Mouse (Mus musculus) layer of hippocampus, adult 9-10 months (tissue): ENCODE data around the gene Cyfip2.

Experiments used
- DNase-seq: peaks from one replicate; pipeline ENCODE4 v3.0.0; 2022; ENCODE audit warnings: low spot score

Cyfip2 gene

GRCm38 (mm10) chr11:46276778-46277177 lies 35.9 kb downstream of the Cyfip2 start:
- no peak for DNase-seq

GRCm38 (mm10) chr11:46276168-46276567 lies 36.5 kb downstream of the Cyfip2 start:
- DNase-seq = no peak

GRCm38 (mm10) chr11:46275302-46275701 lies 37.4 kb downstream of the Cyfip2 start:
- peak; percentile 73 for DNase-seq

- no peak for DNase-seq
These were observed 38.7 kb downstream of the Cyfip2 start for GRCm38 (mm10) chr11:46273969-46274368.

GRCm38 (mm10) chr11:46272058-46272681 lies 40.5 kb downstream of the Cyfip2 start:
- no peak for DNase-seq

- DNase-seq = no peak
These were observed 42.8 kb downstream of the Cyfip2 start for GRCm38 (mm10) chr11:46269893-46270292.

- no peak for DNase-seq
These were observed 43.3 kb downstream of the Cyfip2 start for GRCm38 (mm10) chr11:46269391-46269790.

- peak; percentile 45 for DNase-seq
These were observed 43.7 kb downstream of the Cyfip2 start for GRCm38 (mm10) chr11:46268991-46269390.

- no peak for DNase-seq
These were observed 47.5 kb downstream of the Cyfip2 start for GRCm38 (mm10) chr11:46265031-46265786.

- no peak for DNase-seq
These were observed 48.1 kb downstream of the Cyfip2 start for GRCm38 (mm10) chr11:46264584-46264983.

GRCm38 (mm10) chr11:46263291-46263690 lies 49.4 kb downstream of the Cyfip2 start:
- DNase-seq = no peak

GRCm38 (mm10) chr11:46262854-46263253 lies 49.8 kb downstream of the Cyfip2 start:
- no peak for DNase-seq

GRCm38 (mm10) chr11:46258749-46259148 lies 53.9 kb downstream of the Cyfip2 start:
- no peak for DNase-seq

- DNase-seq = no peak
These were observed 54.5 kb downstream of the Cyfip2 start for GRCm38 (mm10) chr11:46258207-46258606.

- no peak for DNase-seq
These were observed 57.4 kb downstream of the Cyfip2 start for GRCm38 (mm10) chr11:46255291-46255690.

- no peak for DNase-seq
These were observed 60.7 kb downstream of the Cyfip2 start for GRCm38 (mm10) chr11:46251994-46252393.

- DNase-seq = no peak
These were observed 64.3 kb downstream of the Cyfip2 start for GRCm38 (mm10) chr11:46248352-46248751.

- DNase-seq = no peak
These were observed 66.3 kb downstream of the Cyfip2 start for GRCm38 (mm10) chr11:46246393-46246792.

GRCm38 (mm10) chr11:46245926-46246325 lies 66.7 kb downstream of the Cyfip2 start:
- DNase-seq = no peak

GRCm38 (mm10) chr11:46244731-46245604 lies 67.7 kb downstream of the Cyfip2 start:
- no peak for DNase-seq

- DNase-seq = no peak
These were observed 70.7 kb downstream of the Cyfip2 start for GRCm38 (mm10) chr11:46241985-46242384.

- no peak for DNase-seq
These were observed 71.4 kb downstream of the Cyfip2 start for GRCm38 (mm10) chr11:46241150-46241673.
